Mouse (Mus musculus) kidney, postnatal 14 days (tissue): ENCODE data around the gene Gm10719.
"Not testable (repeated sequence)": the region's sequence is repeated elsewhere in the genome, so short reads cannot be mapped to it uniquely, and the experiment has no call there.

Experiments used
- DNase-seq: peaks from one replicate; pipeline ENCODE4 v3.0.0; 2022; ENCODE audit warnings: mixed read lengths

The Gm10719 gene

GRCm38 (mm10) chr9:3017108-3017507 lies at the start of gene Gm10719:
TSS of gene Gm10719 (plus strand) at chr9:3017408.
- DNase-seq, result not testable (repeated sequence)

DNA sequence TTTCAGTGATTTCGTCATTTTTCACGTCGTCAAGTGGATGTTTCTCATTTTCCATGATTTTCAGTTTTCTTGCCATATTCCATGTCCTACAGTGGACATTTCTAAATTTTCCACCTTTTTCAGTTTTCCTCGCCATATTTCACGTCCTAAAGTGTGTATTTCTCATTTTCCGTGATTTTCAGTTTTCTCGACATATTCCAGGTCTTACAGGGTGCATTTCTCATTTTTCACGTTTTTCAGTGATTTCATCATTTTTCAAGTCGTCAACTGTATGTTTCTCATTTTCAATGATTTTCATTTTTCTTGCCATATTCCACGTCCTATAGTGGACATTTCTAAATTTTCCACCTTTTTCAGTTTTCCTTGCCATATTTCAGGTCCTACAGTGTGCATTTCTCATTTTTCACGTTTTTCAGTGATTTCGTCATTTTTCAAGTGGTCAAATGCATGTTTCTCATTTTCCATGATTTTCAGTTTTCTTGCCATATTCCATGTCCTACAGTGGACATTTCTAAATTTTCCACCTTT lies 16.7 kb upstream of the Gm10719 start, which contains the start of gene Gm10722:
Gm10722 (plus strand) TSS at position 478 of the 528 bp plus-strand sequence.
- peak; percentile 34 for DNase-seq

- DNase-seq, result peak; percentile 36
Measured at GRCm38 (mm10) chr9:3001006-3001405, 16.2 kb upstream of the Gm10719 start.

- DNase-seq, result peak; percentile 100
Measured at GRCm38 (mm10) chr9:3001948-3002659, 15.1 kb upstream of the Gm10719 start.

DNA sequence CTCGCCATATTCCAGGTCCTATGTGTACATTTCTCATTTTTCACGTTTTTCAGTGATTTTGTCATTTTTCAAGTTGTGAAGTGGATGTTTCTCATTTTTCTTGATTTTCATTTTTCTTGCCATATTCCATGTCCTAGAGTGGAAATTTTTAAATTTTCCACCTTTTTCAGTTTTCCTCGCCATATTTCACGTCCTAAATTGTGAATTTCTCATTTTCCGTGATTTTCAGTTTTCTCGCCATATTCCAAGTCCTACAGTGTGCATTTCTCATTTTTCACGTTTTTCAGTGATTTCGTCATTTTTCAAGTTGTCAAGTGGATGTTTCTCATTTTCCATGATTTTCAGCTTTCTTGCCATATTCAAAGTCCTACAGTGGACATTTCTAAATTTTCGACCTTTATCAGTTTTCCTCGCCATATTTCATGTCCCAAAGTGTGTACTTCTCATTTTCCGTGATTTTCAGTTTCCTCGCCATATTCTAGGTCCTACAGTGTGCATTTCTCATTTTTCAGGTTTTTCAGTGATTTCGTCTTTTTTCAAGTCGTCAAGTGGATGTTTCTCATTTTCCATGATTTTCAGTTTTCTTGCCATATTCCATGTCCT lies 14.3 kb upstream of the Gm10719 start, which contains the start of gene Gm11168:
Gm11168 (plus strand) TSS at position 553 of the 603 bp plus-strand sequence.
- DNase-seq, result peak; percentile 80

- not testable (repeated sequence) for DNase-seq
Measured at GRCm38 (mm10) chr9:3006179-3006578, 11.0 kb upstream of the Gm10719 start.

DNA sequence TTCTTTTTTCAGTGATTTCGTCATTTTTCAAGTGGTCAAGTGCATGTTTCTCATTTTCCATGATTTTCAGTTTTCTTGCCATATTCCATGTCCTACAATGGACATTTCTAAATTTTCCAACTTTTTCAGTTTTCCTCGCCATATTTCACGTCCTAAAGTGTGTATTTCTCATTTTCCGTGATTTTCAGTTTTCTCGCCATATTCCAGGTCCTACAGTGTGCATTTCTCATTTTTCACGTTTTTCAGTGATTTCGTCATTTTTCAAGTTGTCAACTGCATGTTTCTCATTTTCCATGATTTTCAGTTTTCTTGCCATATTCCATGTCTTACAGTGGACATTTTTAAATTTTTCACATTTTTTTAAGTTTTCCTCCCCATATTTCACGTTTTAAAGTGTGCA lies 10.6 kb upstream of the Gm10719 start:
- not testable (repeated sequence) for DNase-seq

- peak; percentile 38 for DNase-seq
Measured at GRCm38 (mm10) chr9:3007272-3007671, 9.9 kb upstream of the Gm10719 start.

DNA sequence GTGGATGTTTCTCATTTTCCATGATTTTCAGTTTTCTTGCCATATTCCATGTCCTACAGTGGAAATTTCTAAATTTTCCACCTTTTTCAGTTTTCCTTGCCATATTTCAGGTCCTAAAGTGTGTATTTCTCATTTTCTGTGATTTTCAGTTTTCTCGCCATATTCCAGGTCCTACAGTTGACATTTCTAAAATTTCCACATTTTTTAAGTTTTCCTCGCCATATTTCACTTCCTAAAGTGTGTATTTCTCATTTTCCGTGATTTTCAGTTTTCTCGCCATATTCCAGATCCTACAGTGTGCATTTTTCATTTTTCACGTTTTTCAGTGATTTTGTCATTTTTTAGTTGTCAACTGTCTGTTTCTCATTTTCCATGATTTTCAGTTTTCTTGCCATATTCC lies 7.9 kb upstream of the Gm10719 start:
- DNase-seq, result not testable (repeated sequence)

DNA sequence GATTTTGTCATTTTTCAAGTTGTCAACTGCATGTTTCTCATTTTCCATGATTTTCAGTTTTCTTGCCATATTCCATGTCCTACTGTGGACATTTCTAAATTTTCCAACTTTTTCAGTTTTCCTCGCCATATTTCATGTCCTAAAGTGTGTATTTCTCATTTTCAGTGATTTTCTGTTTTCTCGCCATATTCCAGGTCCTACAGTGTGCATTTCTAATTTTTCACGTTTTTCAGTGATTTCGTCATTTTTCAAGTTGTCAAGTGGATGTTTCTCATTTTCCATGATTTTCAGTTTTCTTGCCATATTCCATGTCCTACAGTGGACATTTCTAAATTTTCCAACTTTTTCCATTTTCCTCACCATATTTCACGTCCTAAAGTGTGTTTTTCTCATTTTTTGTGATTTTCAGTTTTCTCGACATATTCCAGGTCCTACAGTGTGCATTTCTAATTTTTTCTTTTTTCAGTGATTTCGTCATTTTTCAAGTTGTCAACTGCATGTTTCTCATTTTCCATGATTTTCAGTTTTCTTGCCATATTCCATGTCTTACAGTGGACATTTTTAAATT lies 5.1 kb upstream of the Gm10719 start:
- not testable (repeated sequence) for DNase-seq

DNA sequence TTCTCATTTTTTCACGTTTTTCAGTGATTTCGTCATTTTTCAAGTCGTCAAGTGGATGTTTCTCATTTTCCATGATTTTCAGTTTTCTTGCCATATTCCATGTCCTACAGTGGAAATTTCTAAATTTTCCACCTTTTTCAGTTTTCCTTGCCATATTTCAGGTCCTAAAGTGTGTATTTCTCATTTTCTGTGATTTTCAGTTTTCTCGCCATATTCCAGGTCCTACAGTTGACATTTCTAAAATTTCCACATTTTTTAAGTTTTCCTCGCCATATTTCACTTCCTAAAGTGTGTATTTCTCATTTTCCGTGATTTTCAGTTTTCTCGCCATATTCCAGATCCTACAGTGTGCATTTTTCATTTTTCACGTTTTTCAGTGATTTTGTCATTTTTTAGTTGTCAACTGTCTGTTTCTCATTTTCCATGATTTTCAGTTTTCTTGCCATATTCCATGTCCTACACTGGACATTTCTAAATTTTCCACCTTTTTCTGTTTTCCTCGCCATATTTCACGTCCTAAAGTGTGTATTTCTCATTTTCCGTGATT lies 4.4 kb upstream of the Gm10719 start, which contains the start of gene Gm10721:
Gm10721 (plus strand) TSS at position 408 of the 547 bp plus-strand sequence.
- DNase-seq, result not testable (repeated sequence)

GRCm38 (mm10) chr9:3015354-3015753 lies 1.9 kb upstream of the Gm10719 start, which contains the start of gene Gm10720:
TSS of gene Gm10720 (plus strand) at chr9:3015654.
- DNase-seq, result not testable (repeated sequence)

GRCm38 (mm10) chr9:3015896-3016295 lies 1.3 kb upstream of the Gm10719 start:
- peak; percentile 58 for DNase-seq

- DNase-seq, result peak; percentile 100
Measured at GRCm38 (mm10) chr9:3018944-3019343, 1.7 kb downstream of the Gm10719 start.

GRCm38 (mm10) chr9:3019835-3020727 lies 2.9 kb downstream of the Gm10719 start:
- peak; percentile 96 for DNase-seq

GRCm38 (mm10) chr9:3022316-3023008 lies 5.3 kb downstream of the Gm10719 start:
- peak; percentile 44 for DNase-seq

DNA sequence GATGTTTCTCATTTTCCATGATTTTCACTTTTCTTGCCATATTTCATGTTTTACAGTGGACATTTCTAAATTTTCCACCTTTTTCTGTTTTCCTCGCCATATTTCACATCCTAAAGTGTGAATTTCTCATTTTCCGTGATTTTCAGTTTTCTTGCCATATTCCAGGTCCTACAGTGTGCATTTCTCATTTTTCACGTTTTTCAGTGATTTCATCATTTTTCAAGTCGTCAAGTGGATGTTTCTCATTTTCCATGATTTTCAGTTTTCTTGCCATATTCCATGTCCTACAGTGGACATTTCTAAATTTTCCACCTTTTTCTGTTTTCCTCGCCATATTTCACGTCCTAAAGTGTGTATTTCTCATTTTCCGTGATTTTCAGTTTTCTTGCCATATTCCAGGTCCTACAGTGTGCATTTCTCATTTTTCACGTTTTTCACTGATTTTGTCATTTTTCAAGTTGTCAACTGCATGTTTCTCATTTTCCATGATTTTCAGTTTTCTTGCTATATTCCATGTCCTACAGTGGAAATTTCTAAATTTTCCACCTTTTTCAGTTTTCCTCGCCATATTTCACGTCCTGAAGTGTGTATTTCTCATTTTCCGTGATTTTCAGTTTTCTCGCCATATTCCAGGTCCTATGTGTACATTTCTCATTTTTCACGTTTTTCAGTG lies 6.2 kb downstream of the Gm10719 start, which contains the start of gene Gm10718:
Gm10718 (plus strand) TSS at position 236 of the 673 bp plus-strand sequence.
- peak; percentile 75 for DNase-seq

DNA sequence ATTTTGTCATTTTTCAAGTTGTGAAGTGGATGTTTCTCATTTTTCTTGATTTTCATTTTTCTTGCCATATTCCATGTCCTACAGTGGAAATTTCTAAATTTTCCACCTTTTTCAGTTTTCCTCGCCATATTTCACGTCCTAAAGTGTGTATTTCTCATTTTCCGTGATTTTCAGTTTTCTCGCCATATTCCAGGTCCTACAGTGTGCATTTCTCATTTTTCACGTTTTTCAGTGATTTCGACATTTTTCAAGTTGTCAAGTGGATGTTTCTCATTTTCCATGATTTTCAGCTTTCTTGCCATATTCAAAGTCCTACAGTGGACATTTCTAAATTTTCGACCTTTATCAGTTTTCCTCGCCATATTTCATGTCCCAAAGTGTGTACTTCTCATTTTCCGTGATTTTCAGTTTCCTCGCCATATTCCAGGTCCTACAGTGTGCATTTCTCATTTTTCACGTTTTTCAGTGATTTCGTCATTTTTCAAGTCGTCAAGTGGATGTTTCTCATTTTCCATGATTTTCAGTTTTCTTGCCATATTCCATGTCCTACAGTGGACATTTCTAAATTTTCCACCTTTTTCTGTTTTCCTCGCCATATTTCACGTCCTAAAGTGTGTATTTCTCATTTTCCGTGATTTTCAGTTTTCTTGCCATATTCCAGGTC lies 6.9 kb downstream of the Gm10719 start:
- DNase-seq, result not testable (repeated sequence)

GRCm38 (mm10) chr9:3024912-3025467 lies 7.8 kb downstream of the Gm10719 start, which contains the start of gene Gm10717:
TSS of gene Gm10717 (plus strand) at chr9:3025417.
- peak; percentile 29 for DNase-seq

DNA sequence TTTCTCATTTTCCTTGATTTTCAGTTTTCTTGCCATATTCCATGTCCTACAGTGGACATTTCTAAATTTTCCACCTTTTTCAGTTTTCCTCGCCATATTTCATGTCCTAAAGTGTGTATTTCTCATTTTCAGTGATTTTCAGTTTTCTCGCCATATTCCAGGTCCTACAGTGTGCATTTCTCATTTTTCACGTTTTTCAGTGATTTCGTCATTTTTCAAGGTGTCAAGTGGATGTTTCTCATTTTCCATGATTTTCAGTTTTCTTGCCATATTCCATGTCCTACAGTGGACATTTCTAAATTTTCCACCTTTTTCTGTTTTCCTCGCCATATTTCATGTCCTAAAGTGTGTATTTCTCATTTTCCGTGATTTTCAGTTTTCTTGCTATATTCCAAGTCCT lies 8.4 kb downstream of the Gm10719 start:
- peak; percentile 93 for DNase-seq
